Mouse (Mus musculus) activated CD4-positive, CD25-positive, alpha-beta regulatory T cell, adult 4 months (primary cell): ENCODE data around the gene Gm49361. TPM values are rescaled to one million over a fixed set of nuclear protein-coding genes. Genes with fewer than 3 reads are reported as not detected.
A peak's percentile ranks its signal among the peaks of the same experiment; 100 is the strongest.

ENCODE experiments used
- ATAC-seq: one replicate; pipeline ENCODE4 v1.8.0; 2017
- polyA plus RNA-seq, 2 experiments: library from polyadenylated mRNA; unstranded; fragments of 100-300 nt; shearing (Covaris generic); gene quantifications; one replicate each; pipeline ENCODE4 v1.2.1; 2017

The Gm49361 gene
- polyA plus RNA-seq, 2 experiments from 2014 or later, result not detected

GRCm38 (mm10) chr14:57617675-57618074 is 128.2 kb downstream of the Gm49361 start:
- ATAC-seq, result peak; percentile 56

GRCm38 (mm10) chr14:57616339-57616965 is 129.5 kb downstream of the Gm49361 start:
- peak; percentile 55 for ATAC-seq

GRCm38 (mm10) chr14:57615828-57616227 is 130.1 kb downstream of the Gm49361 start:
- ATAC-seq, result no peak

GRCm38 (mm10) chr14:57611034-57611433 is 134.9 kb downstream of the Gm49361 start:
- peak; percentile 54 for ATAC-seq

DNA sequence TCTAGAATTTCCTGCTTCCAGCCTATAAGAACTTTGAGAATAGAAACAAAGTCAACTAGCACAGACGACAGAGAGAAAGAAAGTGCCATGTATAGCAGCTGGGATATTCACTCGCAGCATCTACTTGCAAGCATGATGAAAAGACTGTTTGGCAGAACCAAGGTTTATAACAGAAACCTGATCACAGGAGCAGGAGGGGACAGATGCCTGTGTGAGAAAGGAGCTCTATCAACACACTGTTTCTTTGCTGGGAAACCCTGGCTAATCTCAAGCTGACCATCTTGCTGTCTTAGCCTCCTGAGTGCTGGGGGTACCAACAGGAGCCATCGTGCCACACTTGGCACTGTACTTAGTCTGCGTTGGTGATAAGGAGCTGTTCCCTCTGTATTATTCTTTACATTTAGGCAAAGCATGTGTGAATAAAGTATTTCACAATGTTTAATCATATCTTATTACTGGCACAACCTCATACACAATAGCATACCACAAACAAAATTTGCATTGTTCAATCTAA is 136.0 kb downstream of the Gm49361 start:
- ATAC-seq, result no peak

GRCm38 (mm10) chr14:57607500-57607899 is 138.4 kb downstream of the Gm49361 start:
- ATAC-seq, result no peak

- ATAC-seq, result no peak
These were observed 139.1 kb downstream of the Gm49361 start for GRCm38 (mm10) chr14:57606663-57607365.

DNA sequence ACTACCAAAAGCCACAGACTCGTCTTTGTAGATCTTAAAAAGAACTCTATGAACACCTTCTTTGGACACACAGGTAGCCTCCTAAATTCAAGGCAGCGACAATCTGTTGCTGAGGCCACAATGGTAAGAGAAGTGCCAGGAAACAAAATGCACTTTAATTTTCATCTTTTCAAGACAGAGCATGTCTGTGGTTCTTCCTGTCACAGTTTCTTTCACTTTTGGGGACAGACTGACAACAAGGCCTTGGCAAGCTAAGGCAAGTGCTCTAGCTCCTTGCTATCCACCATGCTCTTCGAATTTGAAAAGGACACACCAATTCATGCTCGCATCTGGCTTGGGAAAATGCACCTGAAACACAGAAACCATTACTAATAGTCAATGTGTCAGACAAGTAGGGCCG is 152.6 kb downstream of the Gm49361 start:
- ATAC-seq, result peak; percentile 53

Other genes starting within 250 kb of the Gm49361 start
- gene Il17d, start 221.3 kb downstream of the Gm49361 start, polyA plus RNA-seq, result not detected
- gene Eef1akmt1, start 174.5 kb downstream of the Gm49361 start, polyA plus RNA-seq, result 100 to 1,000 TPM; 125 to 148 TPM
- gene Xpo4, start 80.7 kb downstream of the Gm49361 start, polyA plus RNA-seq, result 10 to 100 TPM; 21.2 to 28.7 TPM
- gene Lats2, start 12.3 kb upstream of the Gm49361 start, polyA plus RNA-seq, result 10 to 100 TPM; 17.9 to 20.7 TPM
- gene Sap18, start 52.1 kb upstream of the Gm49361 start, polyA plus RNA-seq, result 100 to 1,000 TPM; 206 to 224 TPM
- 1 to 10 TPM; 6.5 to 6.9 TPM for gene Ska3, start 80.1 kb upstream of the Gm49361 start, polyA plus RNA-seq
- gene Mrpl57, start 80.1 kb upstream of the Gm49361 start, polyA plus RNA-seq, result 100 to 1,000 TPM; 116 to 117 TPM
- 100 to 1,000 TPM; 212 to 237 TPM for gene Zdhhc20, start 144.2 kb upstream of the Gm49361 start, polyA plus RNA-seq